Comparison of ENCODE assay signal across 8 mouse cellular contexts in genomic region chr19:10296306-10296705, GRCm38 (mm10). TPM values are rescaled to one million over a fixed set of nuclear protein-coding genes. Genes with fewer than 3 reads are reported as not detected.
DNase-seq lines count a peak whose midpoint lies in the region; ATAC-seq and TF ChIP-seq lines count a peak whose summit lies in the region.

No protein-coding gene starts in this region.

- 66% methylated on average over 5 of the region's 5 CpGs for WGBS in intestine, postnatal 0 days
- 29% methylated on average over 5 of the region's 5 CpGs for WGBS in stomach, embryonic 15.5 days

- no peak for ATAC-seq in intestine, postnatal 0 days
- peak; percentile 8; the same call in 1 of the 2 replicates for ATAC-seq in stomach, embryonic 15.5 days (ENCODE audit: insufficient read depth, low FRiP score, low read depth)

- peak overlapping the region; percentile 68; the same call in 1 of the 2 replicates for H3K27ac ChIP-seq in intestine, postnatal 0 days (ENCODE audit: low read depth, low read length)
- peak overlapping the region; percentile 90 for H3K27ac ChIP-seq in stomach, embryonic 15.5 days

- intact Hi-C loops in gastrocnemius, postnatal 14 days (cut with DNase I; ENCODE audit: low total_unique reads): no loop called here

- no peaks in the 10 kb centered on the region for H3K27me3 ChIP-seq in intestine, postnatal 0 days (replicated peaks; ENCODE audit: control insufficient read depth, insufficient read depth, low read length)
- no peaks in the 10 kb centered on the region for H3K27me3 ChIP-seq in stomach, embryonic 15.5 days (replicated peaks)

- H3K4me2 ChIP-seq in intestine, postnatal 0 days (replicated peaks; ENCODE audit: low read depth): no peak overlapping the region
- no peak overlapping the region; the same call in 1 of the 2 replicates for H3K4me2 ChIP-seq in stomach, embryonic 15.5 days

- H3K4me3 ChIP-seq in intestine, postnatal 0 days (ENCODE audit: low read depth, low read length): no peak overlapping the region
- no peak overlapping the region for H3K4me3 ChIP-seq in stomach, embryonic 15.5 days (replicated peaks)

- H3K4me1 ChIP-seq in intestine, postnatal 0 days (replicated peaks; ENCODE audit: control insufficient read depth, insufficient read depth, low read length): peaks cover 27% of the 10 kb centered on the region
- peaks cover 56% of the 10 kb centered on the region for H3K4me1 ChIP-seq in stomach, embryonic 15.5 days

- TF ChIP-seq CTCF in intestine, postnatal 0 days (IDR thresholded peaks at IDR 0.05; ENCODE audit: low read depth): no peak

- no peaks in the 10 kb centered on the region for H3K9me3 ChIP-seq in intestine, postnatal 0 days (ENCODE audit: control insufficient read depth)
- no peaks in the 10 kb centered on the region for H3K9me3 ChIP-seq in stomach, embryonic 15.5 days

- no peaks in the 10 kb centered on the region for H3K36me3 ChIP-seq in intestine, postnatal 0 days (ENCODE audit: control insufficient read depth, insufficient read depth)
- no peaks in the 10 kb centered on the region for H3K36me3 ChIP-seq in stomach, embryonic 15.5 days

- no peak overlapping the region for H3K9ac ChIP-seq in intestine, postnatal 0 days (ENCODE audit: low read depth, low read length)
- no peak overlapping the region for H3K9ac ChIP-seq in stomach, embryonic 15.5 days

- peak; percentile 24 for DNase-seq in gastrocnemius, postnatal 10 days
- DNase-seq in gastrocnemius, postnatal 14 days: no peak
- DNase-seq in ovary, postnatal 36 days (ENCODE audit: low spot score): peak; percentile 26
- no peak for DNase-seq in ovary, postnatal 10 days (ENCODE audit: low spot score)
- DNase-seq in T-cell, adult 2 months (ENCODE audit: low spot score): no peak
- DNase-seq in right cerebral cortex, postnatal 25 days: no peak

RNA-seq across cellular contexts. Expression of gene Dagla, which starts 8.4 kb away (rescaled TPM):
- total RNA-seq in gastrocnemius, postnatal 10 days (2021): 1 to 10 TPM; 8.9 to 9.3 TPM
- 1 to 10 TPM; 6.3 to 7.3 TPM for total RNA-seq in gastrocnemius, postnatal 14 days (2021)
- 1.3 TPM in 2 replicates for polyA plus RNA-seq in intestine, postnatal 0 days (2015; fragmentation: Nextera tagmentation; extraction: Ambion mirVana)
- polyA plus RNA-seq in stomach, embryonic 15.5 days (2015; fragmentation: Nextera tagmentation; extraction: Ambion mirVana): 3.3 and 3.7 TPM in 2 replicates

RNA-seq across cellular contexts. Expression of gene Myrf, which starts 55.8 kb away (rescaled TPM):
- under 1 TPM; 0.09 to 0.14 TPM for total RNA-seq in gastrocnemius, postnatal 10 days (2021)
- under 1 TPM in 1 of 2 experiments, not detected in 1; 0.08 TPM for total RNA-seq in gastrocnemius, postnatal 14 days (2021)
- 4.1 and 4.5 TPM in 2 replicates for polyA plus RNA-seq in intestine, postnatal 0 days (2015; fragmentation: Nextera tagmentation; extraction: Ambion mirVana)
- 17.5 and 17.8 TPM in 2 replicates for polyA plus RNA-seq in stomach, embryonic 15.5 days (2015; fragmentation: Nextera tagmentation; extraction: Ambion mirVana)

Comparison
In these comparisons a context has a peak if more than half of its experiments do, and no peak if none do; other contexts are left out.
1. DNase-seq: peak in gastrocnemius, postnatal 10 days (single experiment) and ovary, postnatal 36 days (single experiment); none in gastrocnemius, postnatal 14 days (single experiment), ovary, postnatal 10 days (single experiment), T-cell, adult 2 months (single experiment) and right cerebral cortex, postnatal 25 days (single experiment).